ENCODE assay signal across 9 mouse cellular contexts in the genomic region with DNA sequence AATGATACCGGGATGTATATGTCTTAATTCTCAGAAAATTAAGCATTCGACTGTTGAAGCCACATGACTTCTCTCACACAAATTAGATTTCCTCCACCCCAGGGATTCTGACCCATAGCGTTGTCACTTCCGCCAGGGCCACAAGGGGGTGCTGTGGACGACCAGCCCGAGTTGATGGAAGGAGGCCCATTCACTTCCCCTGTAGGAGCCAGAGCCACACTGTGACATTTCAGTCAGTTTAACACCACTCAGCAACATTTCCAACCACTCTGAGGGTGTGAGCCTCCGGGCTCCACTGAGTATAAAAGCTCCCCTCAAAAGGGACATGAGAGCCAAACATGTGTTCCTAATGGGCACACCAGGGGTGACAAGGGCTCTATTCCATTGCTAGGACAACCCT. TPM values are rescaled to one million over a fixed set of nuclear protein-coding genes. Genes with fewer than 3 reads are reported as not detected.
DNase-seq lines count a peak whose midpoint lies in the region; ATAC-seq lines count a peak whose summit lies in the region.
"Had no signal": no experiment of that assay in that cellular context is flagged by ENCODE, and none has a peak within 500 bp of the region (broad histone marks: within the 10 kb centered on the region; RNA-seq: fewer than 3 reads in every experiment).

No protein-coding gene starts in this region.

- H3K27me3 ChIP-seq in hindbrain, embryonic 15.5 days: no peaks in the 10 kb centered on the region
- no peaks in the 10 kb centered on the region for H3K27me3 ChIP-seq in midbrain, embryonic 13.5 days
- H3K27me3 ChIP-seq: liver, embryonic 15.5 days had no signal

- intact Hi-C loops in left cerebral cortex, postnatal 14 days (cut with DNase I): loop anchor here (5.0 kb wide), 2 partner anchors 296 to 316 kb away; partner anchors contain the start of gene Sh3bp4

- no peak overlapping the region for H3K4me2 ChIP-seq in hindbrain, embryonic 15.5 days
- no peak overlapping the region for H3K4me2 ChIP-seq in midbrain, embryonic 13.5 days (replicated peaks)
- H3K4me2 ChIP-seq: liver, embryonic 15.5 days had no signal

- H3K36me3 ChIP-seq in hindbrain, embryonic 15.5 days: no peaks in the 10 kb centered on the region
- no peaks in the 10 kb centered on the region for H3K36me3 ChIP-seq in midbrain, embryonic 13.5 days
- H3K36me3 ChIP-seq: liver, embryonic 15.5 days had no signal

- H3K27ac ChIP-seq in hindbrain, embryonic 15.5 days (replicated peaks): peak overlapping the region; percentile 49
- H3K27ac ChIP-seq in midbrain, embryonic 13.5 days: peak overlapping the region; percentile 61
- H3K27ac ChIP-seq: liver, embryonic 15.5 days had no signal

- peak; percentile 31 to 55 for DNase-seq in left cerebral cortex, adult 18-20 months (ENCODE audit: low spot score in 2 of 2)
- no peak for DNase-seq in left cerebral cortex, adult 11 months (ENCODE audit: low spot score)
- peak; percentile 25 for DNase-seq in cerebellum, adult 9-11 months
- DNase-seq in frontal cortex, adult 2 months (ENCODE audit: extremely low spot score in 1 of 2, low spot score in 1 of 2): peak; percentile 18 to 75
- peak; percentile 69 to 74 for DNase-seq in left cerebral cortex, postnatal 14 days (ENCODE audit: low spot score in 2 of 2)
- DNase-seq in thymus, postnatal 0 days (ENCODE audit: low spot score): peak; percentile 27

- no peaks in the 10 kb centered on the region for H3K9me3 ChIP-seq in hindbrain, embryonic 15.5 days
- H3K9me3 ChIP-seq in midbrain, embryonic 13.5 days: no peaks in the 10 kb centered on the region
- H3K9me3 ChIP-seq: liver, embryonic 15.5 days had no signal

- no peak overlapping the region for H3K4me3 ChIP-seq in hindbrain, embryonic 15.5 days
- no peak overlapping the region for H3K4me3 ChIP-seq in midbrain, embryonic 13.5 days (replicated peaks)
- H3K4me3 ChIP-seq: liver, embryonic 15.5 days had no signal

- WGBS in hindbrain, embryonic 15.5 days: 61% methylated on average over 7 of the region's 7 CpGs
- 78% methylated on average over 7 of the region's 7 CpGs for WGBS in midbrain, embryonic 13.5 days

- H3K9ac ChIP-seq in hindbrain, embryonic 15.5 days: no peak overlapping the region
- H3K9ac ChIP-seq in midbrain, embryonic 13.5 days (replicated peaks): no peak overlapping the region
- H3K9ac ChIP-seq: liver, embryonic 15.5 days had no signal

- no peak for ATAC-seq in hindbrain, embryonic 15.5 days (ENCODE audit: low FRiP score, low read depth)
- peak; percentile 37; the same call in 1 of the 2 replicates for ATAC-seq in midbrain, embryonic 13.5 days

- peaks cover 27% of the 10 kb centered on the region for H3K4me1 ChIP-seq in hindbrain, embryonic 15.5 days (replicated peaks)
- H3K4me1 ChIP-seq in midbrain, embryonic 13.5 days (replicated peaks): peaks cover 19% of the 10 kb centered on the region
- H3K4me1 ChIP-seq: liver, embryonic 15.5 days had no signal

RNA-seq across cellular contexts. Expression of gene Arl4c, which starts 54.6 kb away (rescaled TPM):
- 10 to 100 TPM; 37.8 to 40.1 TPM for total RNA-seq in left cerebral cortex, adult 18-20 months (2021)
- polyA plus RNA-seq in frontal cortex, adult 2 months (2012; rRNA removed): 19.9 and 22.6 TPM in 2 replicates
- polyA plus RNA-seq in hindbrain, embryonic 15.5 days (2015; fragmentation: Nextera tagmentation; extraction: Ambion mirVana): 43.6 and 45.3 TPM in 2 replicates
- 10 to 100 TPM; 40.0 to 43.9 TPM for total RNA-seq in left cerebral cortex, postnatal 14 days (2021)
- 45.6 and 47.7 TPM in 2 replicates for polyA plus RNA-seq in midbrain, embryonic 13.5 days (2015; fragmentation: Nextera tagmentation; extraction: Ambion mirVana)
- polyA plus RNA-seq in thymus, postnatal 0 days (2015; fragmentation: Nextera tagmentation; extraction: Ambion mirVana): 22.8 and 27.4 TPM in 2 replicates
